Mouse (Mus musculus): ENCODE measurements around the gene Alk.
A peak's percentile ranks its signal among the peaks of the same experiment; 100 is the strongest.

Gene Alk

DNA sequence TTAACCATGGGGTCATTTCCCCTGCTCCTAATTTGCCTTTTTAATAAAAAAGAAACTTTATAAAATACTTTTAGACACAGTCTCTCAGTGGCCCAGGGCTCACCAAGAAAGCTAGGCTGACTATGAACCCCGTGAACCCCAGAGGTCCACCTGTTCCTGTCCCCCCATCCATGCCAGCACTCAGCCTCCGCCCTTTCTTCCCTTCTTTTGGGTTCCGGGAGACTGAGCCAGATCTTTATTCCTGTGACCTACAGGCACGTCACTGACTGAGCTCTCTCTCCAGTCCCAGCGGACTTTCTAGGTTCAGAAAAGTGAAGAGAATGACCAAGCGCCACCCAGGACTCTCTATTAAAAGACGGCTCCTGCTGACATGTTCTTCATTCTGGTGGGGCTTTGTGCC is 728.9 kb downstream of the Alk start:
- DNase-seq (ENCODE audit: low spot score in 2 of 2): no peak

GRCm38 (mm10) chr17:71874795-71875194 is 729.6 kb downstream of the Alk start:
- no peak for DNase-seq (ENCODE audit: low spot score in 2 of 2)

- DNase-seq (ENCODE audit: low spot score in 2 of 2): peak; percentile 32 to 68
These were observed 730.4 kb downstream of the Alk start for GRCm38 (mm10) chr17:71874077-71874476.

DNA sequence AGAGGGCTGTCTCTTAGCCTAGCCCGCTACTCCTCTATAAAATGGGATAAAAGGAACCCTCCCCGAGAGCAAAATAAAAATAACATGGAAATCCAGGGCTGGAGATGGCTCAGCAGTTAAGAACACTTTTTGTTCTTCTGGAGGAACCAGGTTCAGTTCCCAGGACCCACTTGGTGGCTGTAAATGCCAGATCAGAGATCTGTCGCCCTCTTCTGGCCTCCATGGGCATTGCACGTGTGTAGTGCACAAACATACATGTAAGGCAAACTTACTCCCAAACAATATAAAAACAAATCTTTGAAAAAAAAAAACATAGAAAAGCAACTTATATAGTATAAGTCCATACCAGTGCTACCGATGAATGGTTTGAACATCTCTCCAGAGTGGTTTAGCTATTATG is 731.5 kb downstream of the Alk start:
- DNase-seq (ENCODE audit: low spot score in 2 of 2): peak in 1 of 2 experiments; percentile 55

DNA sequence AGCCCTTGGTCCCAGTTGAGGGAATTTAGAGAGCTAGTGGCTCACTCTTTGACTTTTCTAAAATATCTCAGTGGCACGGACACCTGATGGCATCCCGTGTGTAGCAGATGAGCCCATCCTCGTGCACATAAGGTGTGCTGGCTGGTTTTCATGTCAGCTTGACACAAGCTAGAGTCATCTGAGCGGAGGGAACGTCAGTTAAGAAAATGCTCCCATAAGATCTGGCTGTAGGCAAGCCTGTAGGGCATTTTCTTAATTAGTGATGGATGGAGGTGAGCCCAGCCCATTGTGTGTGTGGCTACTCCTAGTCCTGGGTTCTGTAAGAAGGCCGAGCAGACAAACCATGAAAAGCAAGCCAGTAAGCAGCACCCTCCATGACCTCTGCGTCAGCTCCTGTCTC is 732.4 kb downstream of the Alk start:
- DNase-seq (ENCODE audit: low spot score in 2 of 2): no peak

- no peak for DNase-seq (ENCODE audit: low spot score in 2 of 2)
These were observed 733.8 kb downstream of the Alk start for GRCm38 (mm10) chr17:71870641-71871040.

GRCm38 (mm10) chr17:71870232-71870621 is 734.2 kb downstream of the Alk start:
- DNase-seq (ENCODE audit: low spot score in 2 of 2): no peak

GRCm38 (mm10) chr17:71869372-71870231 is 734.8 kb downstream of the Alk start:
- no peak for DNase-seq (ENCODE audit: low spot score in 2 of 2)

DNA sequence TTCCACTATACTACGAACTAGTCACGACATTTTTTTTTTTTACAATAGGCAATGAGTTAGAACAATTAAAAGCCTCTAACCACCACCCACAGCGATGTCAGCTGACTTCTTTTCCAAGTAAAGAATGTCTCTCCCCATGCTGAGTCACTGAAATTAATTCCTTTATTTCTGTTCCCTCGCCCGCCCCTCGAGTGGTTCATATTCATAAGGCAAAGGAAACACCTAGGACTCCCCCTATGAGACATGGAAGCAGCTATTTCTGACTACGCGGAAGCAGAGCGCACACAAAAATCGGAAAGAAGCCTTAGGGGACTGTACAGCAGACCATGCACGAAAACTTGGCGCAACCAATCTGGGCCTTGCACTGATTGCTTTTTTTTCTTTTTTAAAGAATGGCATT is 735.6 kb downstream of the Alk start:
- no peak for DNase-seq (ENCODE audit: low spot score in 2 of 2)

GRCm38 (mm10) chr17:71867892-71868291 is 736.5 kb downstream of the Alk start:
- DNase-seq (ENCODE audit: low spot score in 2 of 2): no peak

DNA sequence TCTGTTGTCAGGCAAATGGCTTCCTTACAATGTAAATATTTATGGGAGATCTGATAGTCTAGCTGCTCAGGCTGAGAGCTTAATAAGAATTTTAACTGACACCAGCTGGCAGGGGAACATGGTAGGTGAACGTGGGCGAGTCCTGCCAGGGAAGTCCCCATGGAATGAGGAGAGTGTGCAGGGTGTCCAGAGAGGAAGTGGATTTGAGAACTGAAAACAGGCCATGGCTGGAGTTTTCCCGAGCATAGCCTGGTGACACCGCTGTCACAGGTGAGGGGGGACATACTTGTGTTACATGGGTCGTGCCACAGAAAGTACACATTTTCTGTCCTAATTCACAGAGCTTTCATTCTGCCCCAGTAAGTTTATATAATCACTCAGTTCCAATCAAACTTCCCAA is 739.0 kb downstream of the Alk start:
- DNase-seq (ENCODE audit: low spot score in 2 of 2): no peak

- no peak for DNase-seq (ENCODE audit: low spot score in 2 of 2)
These were observed 740.4 kb downstream of the Alk start for GRCm38 (mm10) chr17:71864039-71864438.

DNA sequence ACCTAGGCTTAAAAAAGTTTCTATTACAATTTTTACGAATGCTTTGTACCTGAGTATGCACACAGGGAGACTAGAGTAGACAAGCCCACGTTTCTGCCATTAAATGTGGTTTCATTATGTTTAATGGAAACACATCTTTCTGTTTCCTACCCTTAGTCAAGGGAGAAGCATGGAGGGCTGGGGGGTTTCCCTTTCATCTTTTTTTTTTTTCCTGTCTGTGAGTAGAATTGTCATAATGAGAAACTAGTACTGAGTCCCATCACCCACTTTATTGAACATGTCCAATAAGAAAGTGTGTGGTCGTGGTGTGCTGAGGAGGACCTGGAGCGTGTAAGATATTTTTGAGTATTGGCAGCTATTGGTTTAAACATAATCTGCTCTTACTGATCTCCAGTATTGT is 741.5 kb downstream of the Alk start:
- DNase-seq (ENCODE audit: low spot score in 2 of 2): no peak

GRCm38 (mm10) chr17:71862184-71862583 is 742.2 kb downstream of the Alk start:
- no peak for DNase-seq (ENCODE audit: low spot score in 2 of 2)

DNA sequence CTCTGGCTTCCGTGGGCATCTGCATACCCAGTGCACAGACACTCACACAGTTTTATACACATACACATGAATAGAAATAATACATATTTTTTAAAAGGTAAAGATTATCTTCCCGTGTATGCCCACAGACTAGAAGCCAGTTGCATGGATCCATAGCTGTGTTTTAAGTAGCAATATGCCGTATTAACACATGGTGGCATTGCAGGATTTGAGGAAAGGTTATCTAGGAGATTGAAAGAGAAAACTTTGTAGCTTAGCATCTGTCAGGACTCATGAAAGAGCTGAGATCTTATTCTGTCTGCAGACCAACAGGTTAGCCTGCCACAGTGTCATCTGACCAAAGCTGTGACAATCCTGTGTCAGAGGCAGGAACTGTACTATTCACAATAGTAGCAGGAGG is 772.5 kb downstream of the Alk start:
- DNase-seq (ENCODE audit: low spot score in 2 of 2): no peak

DNA sequence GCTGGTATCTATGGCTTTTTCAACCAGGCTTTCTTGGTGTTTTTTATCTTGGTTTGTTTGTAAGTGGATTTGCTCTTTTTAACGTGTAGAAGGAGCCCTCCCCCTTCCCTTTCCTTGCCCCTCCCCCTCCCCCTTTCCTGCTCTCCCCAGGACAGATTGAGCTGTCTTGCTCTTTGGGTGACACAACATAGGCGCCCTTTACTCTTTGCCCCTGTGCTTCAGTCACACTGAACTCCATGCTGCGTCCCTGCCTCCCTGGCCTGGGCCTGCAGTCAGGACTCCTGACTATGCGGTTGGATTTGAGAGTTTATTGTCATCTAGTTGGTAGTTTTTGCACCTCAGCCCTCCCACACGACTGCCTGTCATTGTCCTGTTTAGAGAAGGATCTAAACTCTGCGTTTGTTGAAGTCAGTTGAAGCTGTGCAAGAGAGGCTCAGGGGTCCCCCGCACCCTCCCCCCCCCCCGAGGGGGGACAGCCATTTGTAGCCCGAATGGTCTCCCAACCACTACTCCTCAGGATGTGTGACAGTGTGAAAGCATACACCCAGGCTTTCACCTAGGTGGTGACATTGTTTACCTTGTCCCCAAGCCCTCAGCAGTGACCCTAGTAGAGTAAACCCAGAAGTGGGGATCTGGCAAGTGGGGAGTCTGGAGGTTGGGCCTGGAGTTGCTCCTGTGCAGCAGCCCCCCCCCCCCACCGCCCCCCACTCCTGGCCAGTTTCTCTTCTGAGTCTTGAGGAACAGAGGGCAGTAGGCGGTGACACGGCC is 775.6 kb downstream of the Alk start:
- DNase-seq (ENCODE audit: low spot score in 2 of 2): no peak

GRCm38 (mm10) chr17:71827627-71828026 is 776.8 kb downstream of the Alk start:
- no peak for DNase-seq (ENCODE audit: low spot score in 2 of 2)

DNA sequence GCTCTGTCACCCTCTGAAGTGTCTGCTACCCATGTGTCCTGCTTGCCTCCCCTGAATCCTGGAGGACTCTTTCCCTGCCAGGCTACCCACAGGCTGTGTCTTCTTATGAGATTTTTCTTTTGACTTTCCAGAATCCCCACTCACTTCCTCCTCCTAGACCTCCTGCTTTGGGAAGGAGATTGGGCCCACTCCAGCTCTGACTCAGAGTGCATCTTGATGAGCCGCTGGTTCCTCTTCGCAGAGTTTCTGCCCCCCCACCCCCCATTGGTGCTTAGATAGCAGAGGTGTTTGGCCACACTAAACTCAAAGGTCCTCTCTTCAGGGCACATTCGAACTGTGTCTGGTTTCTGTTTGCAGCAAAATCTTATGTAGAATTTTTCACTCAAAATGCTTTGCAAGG is 777.8 kb downstream of the Alk start:
- DNase-seq (ENCODE audit: low spot score in 2 of 2): no peak

DNA sequence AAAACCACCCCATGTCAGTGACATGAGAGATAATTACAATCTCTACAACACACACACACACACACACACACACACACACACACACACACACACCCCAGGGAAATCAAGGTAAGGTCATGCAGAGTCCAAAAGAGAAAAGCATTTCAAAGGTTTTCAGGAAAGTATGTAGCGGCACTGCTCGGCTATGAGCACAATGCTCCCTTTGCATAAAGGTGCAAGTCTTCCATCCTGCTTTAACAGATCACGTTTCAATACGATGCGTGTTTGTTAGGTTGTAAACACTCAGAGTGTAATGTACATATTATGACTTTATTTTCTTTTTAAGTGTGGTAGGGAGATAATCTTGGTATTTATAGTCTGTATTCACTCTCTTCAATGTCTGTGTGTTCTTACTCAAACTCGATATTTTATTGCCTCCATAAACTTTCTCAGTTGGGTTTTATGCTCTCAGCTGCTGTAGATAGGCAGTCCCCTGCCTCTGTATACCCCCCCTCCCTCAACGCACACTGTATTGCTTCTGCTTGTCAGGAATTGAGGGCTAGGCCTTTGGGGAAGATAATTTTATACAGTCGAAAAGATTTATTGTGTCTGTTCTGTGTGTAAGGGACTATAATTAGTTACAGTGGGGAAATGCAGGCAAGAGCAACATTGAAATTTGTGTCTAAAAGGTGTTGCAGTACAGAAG is 780.7 kb downstream of the Alk start:
- DNase-seq (ENCODE audit: low spot score in 2 of 2): no peak
